Mouse (Mus musculus): Measurements from ENCODE around the gene Slc25a23.
A peak's percentile ranks its signal among the peaks of the same experiment; 100 is the strongest.
"Not testable (repeated sequence)": the region's sequence is repeated elsewhere in the genome, so short reads cannot be mapped to it uniquely, and the experiment has no call there.

Gene Slc25a23

DNA sequence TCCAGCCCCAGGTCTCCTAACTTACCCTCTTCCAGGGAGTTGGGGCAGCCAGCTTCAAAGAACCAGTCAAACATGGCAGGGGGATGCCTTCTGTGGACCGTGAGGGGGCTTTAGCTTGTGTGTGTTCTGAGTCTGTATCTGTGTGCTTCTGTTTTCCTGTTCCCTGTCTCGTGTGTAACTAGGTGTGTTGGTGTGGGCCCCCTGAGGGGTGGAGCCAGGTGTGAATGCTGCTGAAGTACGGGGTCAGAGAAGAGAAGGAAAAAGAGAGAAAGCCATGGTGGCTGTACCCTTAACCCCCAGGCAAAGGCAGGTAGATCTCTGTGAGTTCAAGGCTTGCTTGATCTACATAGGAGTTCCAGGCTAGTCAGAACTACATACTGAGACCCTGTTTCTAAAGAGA is 17.3 kb upstream of the Slc25a23 start:
- no peak for DNase-seq (ENCODE audit: extremely low spot score, low read depth, low spot score)

DNA sequence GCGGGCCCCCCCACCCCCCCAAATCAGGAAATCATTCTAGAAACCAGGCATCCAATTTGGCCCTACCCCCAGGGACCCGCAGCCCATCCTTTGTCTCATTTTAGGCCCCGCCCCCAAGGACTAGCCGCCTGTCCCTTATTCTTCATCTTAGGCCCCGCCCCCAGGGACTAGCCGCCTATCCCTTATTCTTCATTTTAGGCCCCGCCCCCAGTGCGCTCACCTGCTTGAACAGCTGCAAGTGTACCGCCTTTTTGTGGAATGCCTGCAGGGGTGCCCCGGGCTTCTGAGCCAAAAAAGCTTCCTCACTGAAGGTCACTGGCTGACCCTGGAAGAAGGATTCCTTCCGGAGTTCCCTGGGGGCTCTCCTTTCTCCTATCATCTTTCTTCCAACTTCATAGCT is 11.0 kb upstream of the Slc25a23 start:
- DNase-seq (ENCODE audit: extremely low spot score, low read depth, low spot score), result no peak

DNA sequence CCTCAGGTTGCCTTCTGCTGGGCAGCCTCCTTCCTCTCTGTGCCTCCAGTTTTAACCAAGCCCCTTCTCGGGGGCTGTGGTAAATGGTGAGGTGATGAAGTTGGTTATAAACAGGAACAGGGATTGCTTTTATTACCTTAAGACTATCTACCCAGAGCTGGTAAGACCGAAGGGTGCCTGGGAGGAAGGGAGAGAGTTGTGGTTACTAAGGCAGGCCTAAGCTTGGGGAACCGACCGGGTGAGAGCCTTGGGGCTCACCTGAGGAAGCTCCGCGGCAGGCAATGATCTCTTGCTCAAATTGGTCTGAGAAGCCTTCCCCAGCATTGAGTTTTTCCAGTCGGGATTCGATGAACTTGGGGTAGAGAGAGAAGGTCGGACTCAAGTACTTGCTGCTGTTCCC is 10.6 kb upstream of the Slc25a23 start:
- DNase-seq (ENCODE audit: extremely low spot score, low read depth, low spot score), result no peak

DNA sequence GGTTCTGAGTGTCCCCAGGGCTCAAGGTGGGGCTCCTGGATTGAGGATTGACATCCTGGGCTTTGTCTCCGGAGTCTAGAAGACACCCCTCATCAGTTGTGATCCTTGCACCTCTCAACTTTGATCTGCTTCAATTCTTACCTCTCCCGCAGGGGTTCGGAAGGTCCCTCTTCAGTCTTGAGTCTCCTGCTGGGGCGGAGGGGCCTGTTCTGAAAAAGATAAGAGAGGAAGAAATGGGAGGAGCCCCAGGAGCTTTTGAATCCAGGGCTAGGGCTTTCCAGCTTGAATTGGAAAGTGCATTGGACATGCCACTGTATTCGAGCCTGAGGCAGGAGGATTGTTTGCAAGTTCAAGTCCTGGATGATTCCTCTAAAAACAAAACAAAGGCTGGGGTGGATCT is 7.2 kb upstream of the Slc25a23 start:
- DNase-seq (ENCODE audit: extremely low spot score, low read depth, low spot score), result no peak

DNA sequence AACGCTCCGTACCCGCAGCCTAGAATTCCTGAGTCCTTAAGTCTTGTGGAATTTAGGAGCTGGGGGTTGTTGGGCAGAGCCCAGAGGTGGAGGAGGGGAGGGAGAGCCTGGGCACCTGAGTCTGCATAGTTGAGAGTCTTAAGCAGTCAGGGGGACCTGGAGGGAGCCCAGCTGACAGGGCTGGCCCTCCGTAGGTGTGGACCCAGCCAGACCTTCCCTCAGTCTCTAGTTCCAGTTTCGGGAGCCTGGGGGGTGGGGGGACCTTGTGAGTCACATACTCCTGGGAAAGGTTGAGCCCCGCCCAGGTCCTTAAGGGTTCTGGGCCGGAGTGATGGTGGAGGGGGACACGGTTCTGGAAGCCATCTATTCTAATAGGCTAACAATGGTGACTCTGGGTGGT is 3.4 kb upstream of the Slc25a23 start:
- DNase-seq (ENCODE audit: extremely low spot score, low read depth, low spot score), result no peak

DNA sequence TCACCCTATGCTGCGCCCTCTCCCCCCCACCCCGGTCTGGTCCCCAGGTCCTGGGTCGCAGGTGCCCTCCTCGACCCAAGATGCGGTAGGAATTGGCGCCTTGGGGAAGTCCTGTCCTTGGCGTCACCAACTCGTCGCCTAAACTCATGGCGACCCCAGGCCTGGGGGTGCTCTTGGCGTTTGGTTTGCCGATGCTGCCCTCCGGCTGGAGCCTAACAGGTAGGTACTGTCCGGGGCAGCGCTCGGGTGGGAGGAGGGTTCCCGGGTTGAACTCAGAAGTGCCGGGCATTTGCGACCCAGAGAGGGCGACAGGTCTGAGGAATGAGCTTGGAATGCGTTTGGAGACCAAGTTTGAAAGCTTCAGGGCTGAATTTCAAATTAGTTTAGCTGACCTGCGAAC is 2.9 kb upstream of the Slc25a23 start:
- no peak for DNase-seq (ENCODE audit: extremely low spot score, low read depth, low spot score)

DNA sequence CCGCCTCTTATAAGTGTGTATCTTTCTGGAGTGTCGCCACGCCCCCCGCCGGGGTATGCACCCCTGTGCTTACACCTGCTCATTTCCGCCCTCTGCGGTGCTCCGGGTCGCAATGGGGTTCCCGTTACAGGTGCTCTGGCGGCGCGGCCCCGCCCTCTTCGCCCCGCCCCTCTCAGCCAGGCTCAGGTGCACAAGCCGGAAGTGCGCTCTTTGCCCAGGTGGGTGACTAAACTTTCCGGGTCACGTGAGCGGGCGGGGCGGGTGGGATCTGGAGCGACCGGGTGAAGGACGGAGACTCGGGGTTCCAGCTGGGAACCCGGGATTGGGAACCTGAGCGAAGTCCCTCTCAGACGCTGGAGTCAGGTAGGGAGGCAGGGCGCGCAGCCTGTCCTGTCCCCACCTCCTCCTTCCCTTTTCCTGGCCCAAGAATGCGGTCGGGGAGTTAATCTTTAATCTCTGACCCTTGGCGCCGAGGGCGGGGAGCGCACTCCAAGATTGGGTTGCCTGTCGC is 2.4 kb upstream of the Slc25a23 start:
- DNase-seq (ENCODE audit: extremely low spot score, low read depth, low spot score), result no peak

DNA sequence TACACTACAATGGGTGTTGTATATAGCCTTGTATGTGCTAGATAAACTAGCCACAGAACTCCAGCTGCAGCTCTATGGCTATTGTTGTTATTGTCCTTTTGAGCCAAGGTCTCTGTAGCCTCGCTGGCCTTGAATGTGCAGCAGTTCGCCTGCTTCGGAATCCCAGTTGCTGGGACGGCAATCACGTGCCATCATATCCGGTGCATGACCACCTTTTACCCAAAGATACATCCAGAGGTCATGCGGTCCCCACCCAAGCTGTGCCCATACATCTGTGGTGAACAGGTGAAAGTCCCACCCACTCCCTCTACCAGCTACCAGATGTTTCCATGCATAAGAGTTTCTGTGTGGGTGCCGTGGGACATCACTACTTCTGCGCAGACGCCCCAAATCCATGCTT is 1.4 kb upstream of the Slc25a23 start:
- DNase-seq (ENCODE audit: extremely low spot score, low read depth, low spot score), result no peak

DNA sequence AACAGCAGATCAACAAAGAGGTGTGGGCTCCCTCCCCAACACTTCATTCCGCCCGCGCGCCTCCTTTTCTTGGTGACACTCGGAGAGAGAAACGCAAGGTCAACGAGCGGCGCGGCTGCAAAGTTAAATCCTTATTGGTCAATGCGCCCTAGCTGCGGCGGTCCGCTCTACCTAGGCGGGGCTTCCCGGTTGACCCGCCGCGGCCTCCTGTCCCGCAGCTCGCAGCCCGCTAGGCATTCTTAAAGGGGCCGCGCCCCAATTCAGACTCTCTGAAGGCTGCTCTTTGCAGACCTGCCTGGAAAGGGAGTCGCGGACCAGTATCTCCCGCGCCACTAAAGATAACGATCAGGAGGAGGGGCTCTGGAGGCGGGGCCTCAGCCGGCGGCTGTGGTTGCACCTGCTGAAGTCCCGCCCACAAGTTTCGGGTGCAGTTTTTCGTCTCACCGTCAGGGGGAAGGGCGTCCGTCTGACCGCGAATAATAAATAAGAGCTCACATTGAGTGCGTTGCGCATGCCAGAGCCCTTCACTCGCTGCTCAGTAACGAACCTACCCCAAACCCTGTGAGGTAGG is 653 bp upstream of the Slc25a23 start:
- peak; percentile 69 for DNase-seq (ENCODE audit: extremely low spot score, low read depth, low spot score)

DNA sequence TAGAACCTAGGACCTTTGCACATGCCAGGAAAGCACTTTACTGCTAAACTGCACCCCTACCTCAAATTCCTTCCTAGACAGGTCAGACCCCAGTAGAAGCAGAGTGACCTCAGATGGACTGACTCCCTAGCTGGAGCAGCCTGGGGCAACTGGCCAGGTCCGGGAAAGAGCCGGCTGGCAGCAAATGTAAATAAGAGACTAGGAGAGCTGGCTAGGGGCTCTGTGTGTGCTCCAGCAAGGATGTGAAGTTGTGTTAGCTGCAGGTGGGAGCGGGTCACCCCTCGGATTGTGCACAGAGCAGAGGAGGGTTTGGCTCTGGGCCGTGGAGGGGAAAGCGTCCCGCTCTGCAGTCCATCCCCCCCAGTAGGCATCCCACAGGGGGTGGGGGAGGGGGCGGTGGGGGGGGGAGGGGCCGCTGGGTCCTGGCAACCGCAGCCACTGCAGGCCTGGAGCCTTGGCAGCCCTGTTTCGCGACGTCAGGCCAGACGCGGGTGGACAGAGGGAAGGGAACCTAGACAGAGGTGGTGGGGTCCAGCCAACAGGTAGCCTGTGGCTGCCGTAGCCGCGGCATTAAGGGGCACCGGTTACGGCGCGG is 675 bp downstream of the Slc25a23 start, which contains the start of gene Crb3:
TSS of gene Crb3 (plus strand) at position 215 of the 595 bp plus-strand sequence.
- no peak for DNase-seq (ENCODE audit: extremely low spot score, low read depth, low spot score)

DNA sequence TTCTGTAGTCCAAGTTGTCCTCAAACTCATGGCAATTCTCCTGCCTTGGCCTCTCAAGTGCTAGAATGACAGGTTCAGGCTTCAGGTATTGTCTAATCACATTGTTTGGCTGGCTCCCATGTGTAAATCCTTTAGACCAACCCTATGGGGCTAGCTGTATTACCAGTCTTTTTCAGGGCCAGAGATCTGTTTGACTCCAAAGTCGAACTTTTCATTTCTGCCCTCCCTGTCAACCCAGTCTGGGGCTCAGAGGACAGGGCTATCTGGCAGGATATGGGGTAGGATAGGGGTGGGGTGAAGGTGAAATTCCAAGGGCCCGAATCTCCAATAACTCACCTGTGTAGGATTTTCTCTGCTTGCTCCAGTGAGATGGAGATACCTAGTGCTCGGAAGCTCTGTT is 3.4 kb downstream of the Slc25a23 start:
- DNase-seq (ENCODE audit: extremely low spot score, low read depth, low spot score), result no peak

DNA sequence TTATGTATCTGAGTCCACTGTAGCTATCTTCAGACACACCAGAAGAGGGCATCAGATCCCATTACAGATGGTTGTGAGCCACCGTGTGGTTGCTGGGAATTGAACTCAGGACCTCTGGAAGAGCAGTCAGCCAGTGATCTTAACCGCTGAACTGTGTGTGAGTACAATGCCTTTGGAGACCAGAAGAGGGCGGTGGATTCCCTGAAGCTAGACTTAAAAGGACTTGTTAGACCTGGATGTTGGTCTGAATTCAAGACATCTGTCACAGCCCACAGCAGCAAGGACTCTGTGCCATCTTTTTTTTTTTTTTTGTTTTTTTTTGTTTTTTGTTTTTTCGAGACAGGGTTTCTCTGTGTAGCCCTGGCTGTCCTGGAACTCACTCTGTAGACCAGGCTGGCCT is 8.0 kb downstream of the Slc25a23 start:
- not testable (repeated sequence) for DNase-seq (ENCODE audit: extremely low spot score, low read depth, low spot score)

DNA sequence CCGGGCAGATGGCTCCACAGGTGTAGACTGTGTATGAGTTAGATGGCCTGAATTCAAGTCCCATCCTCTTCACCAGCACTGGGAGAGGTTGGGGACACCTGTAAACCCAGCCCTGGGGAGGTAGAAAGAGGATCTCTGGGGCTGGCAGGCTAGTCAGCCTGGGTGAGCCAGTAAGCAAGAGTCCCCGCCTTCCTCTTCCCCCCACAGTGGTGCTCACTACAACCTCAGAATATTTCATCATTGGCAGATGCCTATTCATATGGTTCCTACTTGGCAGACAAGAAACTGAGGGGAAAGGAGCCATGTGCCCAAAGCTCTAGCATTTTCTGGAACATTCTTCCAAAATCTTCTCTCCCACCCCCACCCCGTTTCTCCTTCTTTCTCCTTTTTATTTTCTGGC is 10.8 kb downstream of the Slc25a23 start:
- DNase-seq (ENCODE audit: extremely low spot score, low read depth, low spot score), result no peak

DNA sequence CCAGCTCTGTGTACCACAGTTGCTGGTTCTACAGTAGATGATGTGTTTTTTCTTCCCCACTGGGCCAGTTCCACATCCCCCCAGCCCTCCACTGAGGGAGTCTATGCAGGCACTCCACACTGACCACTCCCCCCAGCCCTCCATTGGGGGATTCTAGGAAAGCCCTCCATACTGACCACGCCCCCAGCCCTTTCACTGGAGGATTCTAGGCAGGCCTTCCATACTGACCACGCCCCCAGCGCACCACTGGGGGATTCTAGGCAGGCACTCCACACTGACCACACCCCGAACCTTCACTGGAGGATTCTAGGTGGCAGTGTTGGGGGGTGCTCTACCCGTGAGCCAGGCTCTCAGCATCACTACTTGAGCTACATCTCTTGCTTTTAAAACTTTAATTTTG is 12.3 kb downstream of the Slc25a23 start:
- no peak for DNase-seq (ENCODE audit: extremely low spot score, low read depth, low spot score)

DNA sequence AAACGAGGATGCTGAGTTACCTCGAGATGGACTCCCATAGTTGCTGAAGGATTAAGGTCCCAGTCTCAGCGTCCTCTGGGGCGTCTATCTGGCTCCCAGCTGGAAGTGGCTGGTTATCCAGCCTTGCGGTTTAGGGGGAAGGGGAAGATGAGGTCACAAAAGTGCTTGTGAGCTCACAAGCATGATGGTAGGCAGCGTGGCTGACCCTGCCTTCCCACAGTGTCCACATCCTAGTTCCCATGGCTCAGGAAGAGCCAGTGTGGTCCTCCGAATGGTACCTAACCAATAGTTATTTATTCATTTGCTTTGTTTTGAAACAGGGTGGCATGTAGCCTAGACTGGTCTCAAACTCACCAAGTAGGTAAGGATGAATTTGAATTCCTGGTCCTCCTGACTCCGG is 18.1 kb downstream of the Slc25a23 start, which contains the start of gene Slc25a41:
TSS of gene Slc25a41 (minus strand) at position 101 of the 400 bp plus-strand sequence.
- no peak for DNase-seq (ENCODE audit: extremely low spot score, low read depth, low spot score)

DNA sequence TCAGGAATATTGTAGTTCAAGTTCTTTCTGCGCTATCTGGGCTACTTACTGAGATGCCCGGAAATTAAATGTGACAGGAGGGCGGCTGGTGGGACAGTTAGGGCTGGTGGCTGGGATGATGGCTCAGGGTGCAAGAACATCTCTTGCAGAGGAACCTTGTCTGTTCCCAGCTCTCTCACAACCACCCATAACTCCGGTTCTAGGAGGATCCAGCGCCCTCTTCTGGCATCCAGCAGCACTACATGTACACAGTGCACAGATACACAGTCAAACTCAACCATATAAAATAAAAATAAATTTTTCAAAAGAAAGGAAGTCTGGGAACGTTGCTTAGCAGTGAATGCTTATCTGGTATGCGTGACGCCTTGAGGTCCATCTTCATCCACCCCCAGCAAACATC is 20.7 kb downstream of the Slc25a23 start:
- DNase-seq (ENCODE audit: extremely low spot score, low read depth, low spot score), result no peak

DNA sequence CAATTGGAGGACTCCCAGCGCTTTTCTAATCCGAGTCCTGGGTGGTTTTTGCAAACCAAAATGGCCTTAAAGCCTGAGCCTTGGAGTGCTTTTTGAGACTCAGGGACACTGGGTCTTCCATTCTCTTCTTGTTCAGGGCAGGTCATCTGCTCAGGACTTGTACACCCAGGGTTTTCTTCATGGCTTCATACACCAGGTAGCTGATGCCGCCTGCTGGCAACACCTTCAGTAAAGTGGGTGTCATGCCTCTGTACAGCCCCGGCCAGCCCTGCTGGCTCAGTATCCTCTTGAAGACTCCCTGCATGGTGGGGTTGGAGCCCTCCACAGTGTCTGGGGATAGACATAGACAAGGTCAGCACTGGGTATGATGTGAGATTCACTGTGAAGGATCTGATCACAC is 26.8 kb downstream of the Slc25a23 start:
- no peak for DNase-seq (ENCODE audit: extremely low spot score, low read depth, low spot score)

DNA sequence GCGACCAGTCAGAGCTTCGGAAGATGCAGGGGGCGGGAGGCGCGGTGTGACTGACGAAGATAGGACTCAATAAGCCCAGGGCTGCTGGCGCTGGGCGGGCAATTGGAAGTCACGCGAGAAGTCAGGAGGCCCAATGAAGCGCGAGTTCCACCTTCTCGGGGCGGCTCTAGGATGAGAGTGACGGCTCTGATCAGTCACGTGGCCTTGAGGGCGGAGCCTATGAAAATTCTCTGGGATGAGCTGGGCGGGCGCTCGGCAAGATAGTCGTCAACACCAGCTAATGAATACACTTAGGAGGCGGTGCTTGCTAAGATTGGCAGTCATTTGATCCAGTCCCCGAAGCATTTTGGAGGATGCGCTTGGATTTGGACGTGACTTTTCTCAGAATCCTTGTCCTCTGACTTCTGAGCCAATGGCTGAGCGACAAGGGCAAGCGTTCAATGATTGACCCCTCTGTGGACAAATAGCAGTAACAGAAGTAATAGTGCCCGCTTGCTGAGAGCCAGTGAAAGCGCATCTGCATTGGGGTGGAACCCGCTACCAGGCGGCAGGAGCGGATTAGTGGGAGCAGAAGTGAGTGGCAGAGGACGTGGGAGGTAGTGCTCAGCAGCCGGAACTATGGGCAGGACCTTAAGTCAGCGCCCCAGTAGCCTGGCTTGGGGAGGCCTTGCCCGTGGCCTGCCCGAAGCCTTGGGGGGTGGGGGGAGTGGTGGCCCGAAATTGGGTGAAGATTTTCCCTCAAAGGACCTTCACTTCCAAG is 27.8 kb downstream of the Slc25a23 start:
- DNase-seq (ENCODE audit: extremely low spot score, low read depth, low spot score), result peak; percentile 99

DNA sequence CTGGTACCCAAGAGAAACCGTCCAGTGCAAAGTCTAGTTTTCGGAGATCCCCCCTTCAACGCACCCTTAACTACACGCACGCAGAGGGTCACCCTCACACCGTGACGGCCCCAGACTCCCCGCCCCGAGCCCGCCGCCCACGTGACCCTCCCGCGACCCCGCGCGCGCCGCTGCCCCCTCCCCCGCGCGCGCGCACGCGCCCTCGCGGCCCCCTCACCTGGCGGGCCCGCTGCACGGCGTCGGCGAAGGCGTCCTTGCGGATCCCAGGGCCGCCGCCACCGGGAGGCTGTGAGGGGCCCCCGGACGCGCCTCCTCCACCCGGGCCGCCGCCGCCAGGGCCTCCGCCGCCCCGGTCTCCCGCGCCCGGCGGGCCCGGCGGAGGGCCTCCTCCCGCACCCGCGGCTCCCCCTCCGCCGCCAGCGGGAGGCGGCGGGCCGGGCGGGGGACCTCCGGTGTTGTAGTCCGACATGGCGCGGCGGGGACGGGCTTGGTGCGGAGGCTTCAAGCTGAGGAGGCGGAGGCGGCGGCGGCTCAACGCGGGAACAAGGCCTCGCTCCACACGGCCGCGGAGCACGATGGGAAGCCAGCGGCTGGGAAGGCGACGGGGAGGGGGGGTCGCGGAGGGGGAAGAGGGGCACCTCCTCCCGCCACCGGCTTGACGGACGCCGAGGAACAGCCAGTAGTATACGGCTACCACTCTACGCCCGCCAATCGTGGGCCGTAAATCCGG is 28.6 kb downstream of the Slc25a23 start, which contains the start of gene Khsrp:
TSS of gene Khsrp (minus strand) at position 592 of the 730 bp plus-strand sequence.
- no peak for DNase-seq (ENCODE audit: extremely low spot score, low read depth, low spot score)

DNA sequence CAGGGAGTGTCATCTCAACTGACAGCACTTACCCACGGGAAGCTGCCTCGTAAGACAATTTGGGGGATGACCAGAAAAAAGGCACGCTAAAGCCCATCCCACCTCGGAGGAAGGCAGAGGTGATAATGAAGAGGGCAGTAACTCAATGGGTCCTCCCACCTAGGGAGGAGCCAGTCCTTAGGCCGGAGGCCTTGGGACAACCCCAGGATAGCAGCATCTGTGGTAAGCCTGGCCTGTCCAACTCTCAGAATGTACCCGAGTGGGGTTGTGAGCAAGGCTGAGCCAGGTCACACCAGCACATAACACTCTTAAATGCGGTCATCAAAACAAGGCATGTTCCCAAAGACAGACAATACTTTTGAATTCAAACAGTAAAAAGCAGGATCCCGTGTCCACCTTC is 30.0 kb downstream of the Slc25a23 start:
- DNase-seq (ENCODE audit: extremely low spot score, low read depth, low spot score), result no peak

DNA sequence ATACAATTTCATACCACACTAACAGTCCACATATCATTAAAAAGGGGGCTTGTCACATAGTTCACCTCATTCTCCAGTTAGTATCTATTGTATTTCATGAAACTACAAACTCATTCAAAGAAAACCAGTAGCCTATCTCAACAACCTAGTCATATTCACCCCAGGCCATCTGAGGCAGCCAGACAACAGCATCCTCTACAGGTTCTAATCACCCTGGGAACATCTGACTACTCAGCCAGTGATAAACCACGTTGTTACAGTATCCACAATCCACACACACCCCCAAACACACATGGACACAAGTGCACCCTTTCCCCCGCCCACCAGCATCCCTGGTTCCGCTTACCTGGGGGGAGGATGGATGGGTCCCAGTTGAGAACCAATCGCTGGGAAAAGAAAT is 32.2 kb downstream of the Slc25a23 start:
- DNase-seq (ENCODE audit: extremely low spot score, low read depth, low spot score), result no peak
